Mouse (Mus musculus) brain, embryonic 18.5 days (tissue): ENCODE data around the gene Suds3.

ENCODE experiments used
- DNase-seq: peaks from one replicate; pipeline ENCODE4 v3.0.0-alpha.2; 2012; ENCODE audit warnings: low read depth, low spot score

The Suds3 gene

DNA sequence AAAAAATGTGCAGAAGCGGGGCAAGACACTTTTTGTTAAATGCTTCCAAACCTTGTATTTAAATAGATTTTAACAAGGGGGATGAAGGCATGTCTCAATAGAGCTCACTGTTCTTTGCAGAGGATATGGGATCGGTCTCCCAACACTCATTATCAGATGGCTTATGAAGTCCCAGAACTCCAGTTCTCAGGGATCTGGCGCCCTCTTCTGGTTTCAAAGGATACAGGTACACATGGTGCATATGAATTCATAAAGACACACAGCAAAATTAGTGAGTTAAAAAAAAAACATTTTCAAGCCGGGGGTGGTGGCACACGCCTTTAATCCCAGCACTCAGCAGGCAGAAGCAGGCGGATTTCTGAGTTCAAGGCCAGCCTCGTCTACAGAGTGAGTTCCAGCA, 2.6 kb downstream of the Suds3 start:
- DNase-seq: no peak

DNA sequence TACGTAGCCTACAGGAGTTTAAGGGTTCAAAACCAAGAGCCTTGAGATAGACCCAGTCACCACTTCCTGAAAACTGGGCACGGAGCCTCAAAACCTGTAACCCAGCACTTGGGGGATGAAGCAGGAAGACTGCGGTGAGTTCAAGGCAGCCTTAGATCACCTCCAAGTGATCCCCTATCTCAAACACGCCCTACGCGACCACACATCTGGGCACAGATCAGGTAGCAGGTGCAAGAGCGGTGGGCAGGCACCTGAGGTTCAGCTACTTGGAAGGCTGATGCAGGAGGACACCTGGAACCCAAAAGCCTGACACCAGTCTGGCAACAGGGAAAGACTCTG, 4.2 kb downstream of the Suds3 start:
- DNase-seq: no peak

DNA sequence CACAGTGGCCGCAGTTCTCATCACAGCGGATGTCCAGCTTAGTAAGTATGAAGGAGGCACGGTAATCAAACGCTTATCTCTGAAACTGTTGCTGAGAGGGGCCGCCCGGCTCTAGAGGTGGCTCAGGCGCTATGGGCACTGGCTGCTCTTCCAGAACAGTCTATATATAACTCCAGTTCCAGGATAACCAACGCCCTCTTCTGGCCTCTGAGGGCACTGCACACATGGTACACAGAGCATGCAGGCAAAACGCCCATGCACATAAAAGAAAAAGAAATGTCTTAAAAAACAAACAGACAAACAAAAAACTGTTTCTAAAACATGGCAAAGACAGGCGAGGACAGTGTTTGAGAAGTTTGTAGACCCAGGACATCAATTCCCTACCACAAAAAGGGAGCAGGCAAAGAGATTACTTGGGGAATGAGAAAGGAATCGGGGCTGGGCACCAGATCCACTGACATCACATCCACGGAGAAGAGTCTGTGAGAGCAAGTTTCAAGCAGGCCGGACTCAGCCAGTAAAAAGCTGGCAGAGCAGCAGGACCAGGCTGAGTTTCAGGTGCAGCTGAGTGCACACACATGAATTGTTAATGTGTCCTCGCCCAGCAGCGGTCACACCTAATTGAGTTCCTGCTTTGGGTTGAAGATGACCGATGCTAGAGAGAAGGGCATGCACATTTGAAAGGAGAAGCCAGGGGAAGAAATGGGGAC, 4.7 kb downstream of the Suds3 start:
- DNase-seq: no peak

- no peak for DNase-seq
Measured at GRCm38 (mm10) chr5:117109522-117109921, 6.4 kb downstream of the Suds3 start.

- DNase-seq: no peak
Measured at GRCm38 (mm10) chr5:117108731-117109130, 7.2 kb downstream of the Suds3 start.

- no peak for DNase-seq
Measured at GRCm38 (mm10) chr5:117108292-117108691, 7.6 kb downstream of the Suds3 start.

GRCm38 (mm10) chr5:117105761-117106160, 10.2 kb downstream of the Suds3 start:
- no peak for DNase-seq

GRCm38 (mm10) chr5:117104329-117104728, 11.6 kb downstream of the Suds3 start:
- no peak for DNase-seq

DNA sequence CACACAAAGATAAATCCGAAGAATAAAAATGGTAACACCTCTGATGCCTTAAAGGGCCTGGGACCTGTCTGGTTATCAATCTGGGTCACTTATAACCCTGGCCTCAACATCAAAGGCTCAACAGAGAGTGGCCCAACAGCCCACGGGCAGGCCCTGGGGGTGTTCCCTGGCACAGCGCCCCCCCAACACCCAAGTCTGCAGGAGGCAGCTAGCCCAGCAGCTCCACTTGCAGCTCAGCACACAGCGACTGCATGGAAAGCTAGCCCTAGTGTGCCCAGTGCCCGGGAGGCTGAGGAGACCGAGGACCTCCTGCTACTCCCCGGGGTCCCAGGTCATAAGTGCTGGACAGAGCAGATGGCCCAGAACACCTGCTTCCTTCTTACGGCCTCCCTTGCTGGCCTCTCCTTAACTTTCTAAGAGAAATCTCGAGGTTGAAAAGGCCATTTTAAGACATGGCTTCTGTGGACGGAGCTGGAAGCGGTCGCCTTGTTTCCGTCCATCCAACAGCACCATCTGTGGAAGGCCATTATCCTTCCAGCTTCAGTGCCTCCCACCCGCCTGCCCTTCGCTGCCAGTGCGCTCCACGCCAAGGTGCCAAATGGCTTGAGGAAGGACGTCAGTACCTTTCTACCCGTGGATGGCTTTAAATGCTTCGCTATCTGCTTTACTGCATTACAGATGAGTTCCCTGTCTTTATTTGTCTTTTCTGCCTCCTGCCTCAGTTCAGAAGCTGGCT, 12.6 kb downstream of the Suds3 start:
- no peak for DNase-seq

- DNase-seq: no peak
Measured at GRCm38 (mm10) chr5:117099742-117100141, 16.2 kb downstream of the Suds3 start.

- no peak for DNase-seq
Measured at GRCm38 (mm10) chr5:117099008-117099407, 16.9 kb downstream of the Suds3 start.

- DNase-seq: no peak
Measured at GRCm38 (mm10) chr5:117096716-117097115, 19.2 kb downstream of the Suds3 start.

- DNase-seq: no peak
Measured at GRCm38 (mm10) chr5:117094431-117094830, 21.5 kb downstream of the Suds3 start.

- no peak for DNase-seq
Measured at GRCm38 (mm10) chr5:117089786-117090185, 26.1 kb downstream of the Suds3 start.

- DNase-seq: no peak
Measured at GRCm38 (mm10) chr5:117089147-117089546, 26.8 kb downstream of the Suds3 start.

DNA sequence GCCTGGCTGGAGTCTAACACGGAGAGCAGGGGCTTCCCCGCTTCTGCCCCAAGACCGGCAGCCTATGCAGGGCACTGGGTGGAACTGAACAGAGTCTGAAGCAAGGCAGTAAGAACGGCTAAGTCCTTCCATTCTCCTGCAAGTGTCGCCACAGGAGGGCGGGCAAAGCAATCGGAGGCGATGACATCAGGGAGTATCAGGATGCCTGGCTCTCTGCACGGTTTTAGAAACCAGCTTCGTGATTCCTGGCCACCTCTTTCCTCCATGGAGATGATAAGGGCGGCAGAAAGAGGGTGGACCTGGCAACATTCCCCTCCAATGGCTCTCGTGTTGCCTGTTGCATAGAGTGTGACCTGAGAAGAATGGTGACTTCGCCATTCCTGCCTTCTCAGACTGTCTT, 28.2 kb downstream of the Suds3 start:
- no peak for DNase-seq

DNA sequence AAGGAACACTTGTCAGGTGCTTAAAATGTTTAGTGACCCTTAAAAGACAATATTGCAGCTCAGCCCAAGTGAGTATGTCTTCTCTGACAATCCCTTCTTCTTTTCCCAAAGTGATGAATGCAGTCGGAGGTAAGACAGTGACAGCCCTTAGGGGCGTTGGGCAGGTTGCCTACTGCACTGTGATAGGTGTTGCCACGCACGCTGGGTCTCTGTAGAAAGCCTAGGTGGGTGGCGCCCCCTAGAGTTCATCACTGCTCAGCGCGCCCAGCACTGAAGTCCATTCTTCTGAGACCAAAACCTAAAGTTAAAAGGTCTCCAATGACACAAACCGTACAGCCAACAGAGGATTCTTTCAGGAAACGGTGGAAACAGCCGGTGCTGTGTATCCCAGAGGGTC, 46.4 kb downstream of the Suds3 start:
- DNase-seq: no peak

DNA sequence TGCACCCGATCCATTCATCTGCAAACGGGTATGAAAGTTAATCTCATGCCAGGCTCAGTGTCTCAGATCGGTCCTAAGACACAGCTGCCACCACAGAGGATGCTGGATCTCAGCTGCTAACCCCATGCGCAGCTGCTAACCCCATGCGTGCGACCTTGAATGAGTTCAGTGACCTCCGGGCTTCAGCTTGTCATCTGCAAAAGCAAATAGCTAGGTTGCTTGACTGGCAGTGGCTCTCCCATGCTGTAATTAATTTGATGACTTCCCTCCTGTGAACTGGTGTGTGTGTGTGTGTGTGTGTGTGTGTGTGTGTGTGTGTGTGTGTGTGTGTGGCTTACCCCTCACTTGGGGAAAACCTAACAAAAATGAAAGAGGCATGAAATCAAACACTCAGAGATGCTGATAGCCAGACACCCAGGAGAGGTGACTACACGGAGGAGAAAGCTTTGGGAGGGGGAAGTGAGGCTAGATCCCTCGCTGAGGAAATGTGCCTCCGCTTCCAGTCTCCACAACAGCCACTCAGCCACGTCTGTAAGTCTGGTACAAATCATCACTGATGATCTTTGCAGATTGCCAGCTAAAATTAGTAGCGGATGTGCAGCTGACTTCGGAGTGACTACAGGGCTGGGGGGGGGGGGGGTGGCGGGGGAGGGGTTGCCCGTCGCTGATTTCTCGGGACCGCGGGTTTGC, 47.0 kb downstream of the Suds3 start:
- no peak for DNase-seq

DNA sequence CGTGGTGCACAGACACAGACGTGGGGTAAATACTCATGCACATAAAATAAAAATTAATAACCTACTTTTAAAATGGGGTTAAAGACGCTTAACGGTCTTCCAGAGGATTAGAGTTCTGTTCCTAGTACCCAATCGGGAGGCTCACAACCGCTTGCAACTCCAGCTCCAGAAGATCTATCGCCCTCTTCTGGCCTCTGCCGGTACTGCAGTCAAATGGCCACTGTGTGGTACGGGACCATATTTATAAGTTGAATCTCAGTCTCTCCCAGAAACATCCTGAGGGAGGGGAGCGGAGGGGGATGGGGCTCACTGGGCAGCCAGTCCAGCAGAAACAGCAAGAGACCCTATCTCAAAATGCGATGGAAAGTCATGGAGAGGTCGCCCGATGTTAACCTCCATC, 47.7 kb downstream of the Suds3 start:
- no peak for DNase-seq

GRCm38 (mm10) chr5:117061251-117061650, 54.7 kb downstream of the Suds3 start:
- no peak for DNase-seq

- DNase-seq: no peak
Measured at GRCm38 (mm10) chr5:117060484-117061130, 55.3 kb downstream of the Suds3 start.

DNA sequence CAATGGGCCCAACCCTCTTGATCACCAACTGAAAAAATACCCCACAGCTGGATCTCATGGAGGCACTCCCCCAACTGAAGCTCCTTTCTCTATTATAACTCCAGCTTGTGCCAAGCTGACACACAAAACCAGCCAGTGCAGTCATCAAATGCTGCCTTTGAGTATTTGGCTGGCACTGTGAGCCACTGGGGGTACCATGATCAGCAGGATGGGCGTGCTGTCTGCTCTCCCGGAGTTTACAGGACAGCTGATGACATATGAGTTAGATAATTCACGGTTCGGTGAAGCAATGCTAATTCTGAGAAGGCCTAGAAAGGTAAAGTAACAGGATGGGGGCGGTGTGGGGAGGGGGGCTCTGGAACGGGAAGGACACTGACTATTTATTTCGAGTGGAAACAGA, 66.0 kb downstream of the Suds3 start:
- DNase-seq: no peak
